Mouse (Mus musculus) CD4-positive naive resting alpha-beta T cell, adult 57 days (primary cell): ENCODE data around the gene Plekha5. TPM values are rescaled to one million over a fixed set of nuclear protein-coding genes. Genes with fewer than 3 reads are reported as not detected.

Experiments
- total RNA-seq: library from RNA; stranded (reverse); gene quantifications from one replicate; pipeline ENCODE4 v1.2.4, GENCODE M21; 2023

The Plekha5 gene
- total RNA-seq, result 59.4 TPM

GRCm38 (mm10) chr6:140423846-140424200, at the start of gene Plekha5:
Plekha5 (plus strand) TSS chr6:140424054.

DNA sequence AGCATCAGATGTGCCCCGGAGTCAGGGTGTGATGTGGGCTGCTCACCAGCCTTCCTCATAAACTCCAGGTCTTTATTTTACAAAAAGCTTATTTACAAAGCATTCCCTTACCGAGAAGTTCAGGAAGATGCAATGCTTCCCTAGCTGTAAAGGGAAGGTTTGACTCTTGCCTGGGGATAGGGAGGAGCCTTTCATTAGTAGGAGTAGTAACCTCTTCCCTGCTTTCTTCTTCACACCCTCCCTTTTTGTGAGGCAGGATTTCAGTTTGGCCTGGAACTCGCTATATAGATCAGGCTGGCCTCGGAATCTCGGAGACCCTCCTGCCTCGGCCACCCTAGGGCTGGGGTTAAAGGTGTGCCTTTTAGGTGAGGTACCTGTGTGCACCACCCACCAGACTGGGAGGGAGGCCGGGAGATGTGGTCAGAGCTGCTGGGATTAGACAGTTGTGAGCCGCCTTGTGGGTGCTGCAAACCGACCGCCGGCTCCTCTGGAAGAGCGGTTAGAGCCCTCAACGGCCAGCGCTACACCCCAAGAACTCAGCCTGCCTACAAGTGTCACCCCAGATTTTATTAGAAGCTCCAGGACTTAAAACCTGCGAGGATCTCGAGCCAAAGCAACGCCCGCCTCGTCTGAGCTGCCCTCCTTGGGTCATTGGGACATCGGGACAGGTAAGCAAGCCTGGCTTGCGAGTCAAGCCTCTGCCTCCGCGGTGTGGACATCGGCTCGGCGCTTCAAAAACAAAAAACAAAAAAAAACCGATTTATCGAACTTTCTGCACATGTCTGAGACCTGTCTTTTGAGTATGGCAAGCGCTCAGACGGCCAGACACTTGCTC, 198.8 kb downstream of the Plekha5 start, which contains the start of gene Aebp2:
Aebp2 (plus strand) TSS at position 273 of the 835 bp plus-strand sequence.

Other genes starting within 250 kb of the Plekha5 start
- gene Aebp2, start 198.6 kb downstream of the Plekha5 start, total RNA-seq, result 162 TPM